Mouse (Mus musculus): ENCODE results near the gene Oscp1.

Oscp1 gene

DNA sequence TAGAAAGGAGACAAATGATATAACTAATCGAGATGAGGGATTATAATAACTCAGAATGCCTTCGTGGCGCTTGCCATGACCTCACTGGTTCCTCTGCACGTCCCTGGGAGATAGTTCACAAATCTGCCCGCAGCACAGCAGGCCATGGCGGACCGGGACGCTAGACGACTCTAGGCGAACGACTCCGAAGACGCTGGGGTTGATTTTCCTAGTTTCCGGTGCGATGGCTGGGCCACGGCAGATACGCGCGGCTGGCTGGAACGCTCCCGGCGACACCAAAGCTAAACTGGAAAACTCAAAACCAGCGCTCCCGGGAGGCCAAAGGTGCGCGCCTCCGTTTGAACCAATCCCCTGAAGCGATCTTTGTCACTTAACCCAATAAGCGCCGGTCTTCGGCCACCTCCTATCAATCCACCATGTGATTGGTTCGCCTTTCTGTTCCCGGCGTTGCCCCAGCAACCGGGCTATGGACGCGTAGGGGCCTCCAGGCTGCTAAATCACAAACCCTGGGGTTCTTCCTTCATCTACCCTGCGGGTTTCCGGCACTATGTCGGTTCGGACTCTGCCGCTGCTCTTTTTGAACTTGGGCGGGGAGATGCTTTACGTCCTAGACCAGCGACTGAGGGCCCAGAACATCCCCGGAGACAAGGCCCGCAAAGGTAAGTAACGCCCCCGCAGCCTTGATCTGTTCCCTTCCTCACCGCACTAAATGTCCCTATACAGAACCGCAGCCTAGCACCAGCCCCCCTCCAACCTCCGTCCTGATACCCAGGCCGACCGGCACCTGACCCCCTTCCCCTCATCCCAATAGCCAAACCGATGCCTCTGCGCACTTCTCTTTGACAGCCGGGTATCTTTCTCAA, at the start of gene Oscp1:
Gene Oscp1, plus strand, starts transcription at position 432 of the 863 bp plus-strand sequence.
- DNase-seq (ENCODE audit: low spot score in 2 of 2), result peak; percentile 80 to 83

GRCm38 (mm10) chr4:126017676-126018332, 40.6 kb upstream of the Oscp1 start:
- no peak for DNase-seq (ENCODE audit: low spot score in 2 of 2)

DNA sequence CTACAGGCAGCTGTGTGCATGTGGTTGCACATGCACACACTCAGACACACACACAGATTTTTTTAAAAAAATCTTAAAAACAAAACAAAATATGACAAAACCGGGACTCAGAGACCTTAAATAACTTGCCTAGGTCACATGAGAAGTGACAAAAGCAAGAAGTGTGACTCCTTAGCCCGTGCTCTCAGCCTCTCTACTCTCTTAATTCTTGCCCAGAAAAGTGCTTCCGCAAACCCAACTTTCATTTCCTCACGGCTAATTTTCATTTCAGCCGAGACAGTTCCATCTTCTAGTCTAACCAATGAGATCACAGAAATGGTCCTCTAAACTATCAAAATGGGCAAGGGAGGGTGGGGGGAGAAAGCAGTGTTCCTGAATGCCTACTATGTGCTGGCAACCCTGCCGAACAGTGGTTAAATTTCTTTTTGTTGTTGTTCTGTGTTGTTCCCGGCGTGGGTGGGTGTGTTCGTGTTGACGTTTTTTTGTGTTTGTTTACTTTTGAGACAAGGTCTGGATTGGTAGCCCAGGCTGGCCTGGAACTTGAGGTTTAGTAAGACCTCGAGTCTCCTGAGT, 39.3 kb upstream of the Oscp1 start:
- DNase-seq (ENCODE audit: low spot score in 2 of 2), result no peak

GRCm38 (mm10) chr4:126024303-126024900, 34.0 kb upstream of the Oscp1 start, which contains the start of gene Csf3r:
Gene Csf3r (plus strand): TSS chr4:126024550.
- no peak for DNase-seq (ENCODE audit: low spot score in 2 of 2)

- DNase-seq (ENCODE audit: low spot score in 2 of 2), result no peak
Observed at GRCm38 (mm10) chr4:126025801-126026200, 32.6 kb upstream of the Oscp1 start.

DNA sequence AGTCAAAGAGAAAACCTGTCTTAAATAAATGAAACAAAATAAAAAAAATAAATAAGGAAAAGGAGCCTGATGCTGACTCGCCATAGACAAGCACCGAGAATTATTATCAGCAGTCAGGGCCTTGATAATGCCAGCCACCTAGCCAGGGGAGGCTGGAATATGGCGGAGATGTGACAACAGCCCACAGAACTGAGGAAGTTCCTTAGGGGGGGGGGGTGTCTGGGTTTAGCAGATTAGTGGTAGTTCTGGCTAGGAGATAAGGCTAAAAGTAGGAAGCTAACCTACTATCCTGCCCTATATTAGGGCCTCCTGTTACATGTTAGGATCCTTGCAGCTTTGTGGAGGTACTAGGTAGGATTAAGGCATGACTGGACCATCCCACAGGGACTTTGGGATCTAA, 30.4 kb upstream of the Oscp1 start:
- no peak for DNase-seq (ENCODE audit: low spot score in 2 of 2)

GRCm38 (mm10) chr4:126029042-126029441, 29.3 kb upstream of the Oscp1 start:
- DNase-seq (ENCODE audit: low spot score in 2 of 2), result no peak

GRCm38 (mm10) chr4:126030705-126031104, 27.7 kb upstream of the Oscp1 start:
- no peak for DNase-seq (ENCODE audit: low spot score in 2 of 2)

DNA sequence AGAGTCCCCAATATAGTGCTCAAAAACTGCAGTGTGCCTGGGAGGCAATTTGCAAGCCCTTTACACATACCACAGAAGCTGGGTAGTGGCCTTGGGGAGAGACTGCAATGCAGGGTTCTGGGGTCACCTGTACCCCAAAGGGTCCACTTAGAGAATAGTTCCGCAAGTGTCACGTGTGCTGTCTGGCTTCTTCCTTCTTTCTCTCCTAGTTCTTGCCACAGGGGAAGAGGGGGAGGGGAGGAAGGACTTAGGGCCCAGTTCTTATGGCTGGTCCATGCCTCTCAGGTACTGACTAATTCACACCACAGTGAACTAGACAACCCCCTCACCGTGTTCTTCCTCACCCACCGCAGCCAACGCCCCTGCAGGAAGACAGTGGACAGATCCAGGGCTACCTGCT, 23.0 kb upstream of the Oscp1 start:
- no peak for DNase-seq (ENCODE audit: low spot score in 2 of 2)

- DNase-seq (ENCODE audit: low spot score in 2 of 2), result peak; percentile 78 to 83
Observed at GRCm38 (mm10) chr4:126046851-126047585, 11.3 kb upstream of the Oscp1 start, which contains the start of gene Mrps15. Gene Mrps15 (plus strand): TSS chr4:126046925.

- DNase-seq (ENCODE audit: low spot score in 2 of 2), result no peak
Observed at GRCm38 (mm10) chr4:126051617-126052016, 6.7 kb upstream of the Oscp1 start.

- no peak for DNase-seq (ENCODE audit: low spot score in 2 of 2)
Observed at GRCm38 (mm10) chr4:126057207-126058133, 895 bp upstream of the Oscp1 start.

DNA sequence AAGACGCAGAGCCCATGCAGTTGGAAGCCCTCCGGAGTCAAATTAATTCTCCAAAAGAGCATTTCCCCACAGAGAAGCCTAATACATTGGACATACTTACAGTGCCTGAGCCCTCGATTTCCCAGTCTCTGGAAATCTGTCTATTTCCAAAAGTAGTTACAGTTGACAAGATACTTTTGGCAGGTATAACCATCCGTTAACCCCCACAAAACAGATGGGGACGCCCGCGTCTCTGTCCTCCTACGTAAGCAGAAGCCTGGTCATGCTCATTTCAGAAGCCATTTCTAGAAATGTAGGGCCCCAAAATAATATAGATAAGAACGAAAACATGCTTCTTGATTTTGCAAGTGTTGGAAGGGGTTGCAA, 615 bp downstream of the Oscp1 start:
- no peak for DNase-seq (ENCODE audit: low spot score in 2 of 2)

DNA sequence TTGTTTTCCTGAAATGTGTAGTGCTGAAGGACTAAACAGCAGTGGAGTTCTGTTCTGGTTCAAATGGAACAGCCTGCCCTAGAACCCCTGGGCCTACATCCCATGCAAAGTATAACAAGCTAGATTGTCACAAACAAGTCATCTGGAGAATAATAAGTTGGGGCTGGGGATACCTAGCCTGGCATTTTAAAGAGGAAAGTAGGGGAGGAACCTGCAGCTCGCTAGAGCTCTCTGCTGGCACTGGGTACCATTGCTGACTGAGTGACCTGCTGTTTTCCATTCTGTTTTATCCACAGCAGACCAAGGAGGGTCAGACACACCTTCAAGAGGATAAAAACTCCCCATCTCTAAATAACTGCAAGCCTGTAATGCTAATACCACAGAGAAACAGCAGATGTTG, 4.5 kb downstream of the Oscp1 start:
- DNase-seq (ENCODE audit: low spot score in 2 of 2), result no peak

- no peak for DNase-seq (ENCODE audit: low spot score in 2 of 2)
Observed at GRCm38 (mm10) chr4:126065241-126065640, 6.9 kb downstream of the Oscp1 start.

DNA sequence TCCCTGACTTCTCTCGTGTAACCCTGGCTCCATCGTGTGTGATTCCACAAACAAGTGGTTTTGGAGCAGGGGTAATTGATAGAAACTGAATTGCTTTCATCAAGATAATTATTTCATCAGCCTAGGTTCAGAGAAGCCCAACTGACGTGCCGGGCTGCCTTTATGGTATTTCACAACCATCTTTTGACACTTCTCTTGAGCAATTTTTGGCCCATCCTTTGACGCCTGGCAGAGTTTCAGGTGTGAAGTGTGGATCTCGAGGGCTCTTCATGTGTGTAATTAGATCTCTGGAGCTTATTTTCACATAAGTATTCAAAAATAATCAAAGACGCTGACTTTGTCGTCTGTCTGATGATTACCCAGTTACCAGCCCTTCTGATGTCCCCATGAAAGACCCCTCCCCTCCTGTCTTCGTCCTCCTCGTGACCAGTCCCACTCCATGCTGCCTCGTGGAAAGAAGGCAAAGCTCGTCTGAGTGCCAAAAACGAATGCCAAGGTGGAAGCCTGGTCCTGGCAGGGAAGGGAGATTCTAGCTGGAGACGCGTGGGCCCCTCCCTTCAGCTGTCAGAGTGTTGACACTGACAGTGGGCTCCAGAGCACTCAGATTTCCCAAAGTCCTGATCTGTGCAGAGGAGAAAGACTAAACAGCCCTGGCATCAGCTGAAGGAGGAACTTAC, 9.2 kb downstream of the Oscp1 start:
- no peak for DNase-seq (ENCODE audit: low spot score in 2 of 2)

GRCm38 (mm10) chr4:126068842-126069241, 10.5 kb downstream of the Oscp1 start:
- DNase-seq (ENCODE audit: low spot score in 2 of 2), result no peak

GRCm38 (mm10) chr4:126077833-126078232, 19.5 kb downstream of the Oscp1 start:
- DNase-seq (ENCODE audit: low spot score in 2 of 2), result no peak

DNA sequence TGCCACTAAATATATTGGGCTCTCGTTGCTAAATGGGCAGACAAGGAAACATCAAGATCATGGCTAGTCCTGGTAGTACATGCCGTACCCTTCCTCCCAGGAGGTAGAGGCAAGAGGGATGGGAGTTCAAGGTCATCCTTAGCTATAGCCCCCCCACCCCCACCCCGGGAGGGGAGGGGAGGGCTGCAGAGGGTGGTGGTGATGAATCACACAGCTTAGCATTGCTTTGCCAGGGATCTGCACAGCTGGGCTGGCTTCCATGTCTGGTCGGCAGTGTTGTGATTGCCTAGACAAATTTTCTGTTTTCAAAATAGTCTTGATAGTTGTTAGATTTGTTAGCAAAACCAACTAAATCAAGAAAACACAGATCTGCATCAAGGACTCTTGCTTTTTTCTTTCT, 20.9 kb downstream of the Oscp1 start:
- DNase-seq (ENCODE audit: low spot score in 2 of 2), result no peak

DNA sequence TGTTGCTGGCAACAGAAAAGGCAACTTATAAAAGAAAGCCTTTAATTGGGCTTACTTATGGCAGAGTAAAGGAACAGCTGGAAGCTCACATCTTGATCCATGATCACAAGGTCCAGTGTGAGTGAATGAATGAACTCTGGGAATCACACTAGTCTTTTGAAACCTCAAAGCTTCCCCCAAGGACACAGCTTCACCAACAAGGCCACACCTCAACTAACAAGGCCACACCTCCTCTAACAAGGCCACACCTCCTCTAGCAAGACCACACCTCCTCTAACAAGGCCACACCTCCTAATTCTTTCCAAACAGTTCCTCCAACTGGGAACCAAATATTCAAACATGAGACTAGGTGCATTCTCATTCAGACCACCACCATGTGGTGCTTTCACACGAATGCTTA, 23.2 kb downstream of the Oscp1 start:
- no peak for DNase-seq (ENCODE audit: low spot score in 2 of 2)

All from urinary bladder, adult 18-20 months (tissue).